Mouse (Mus musculus) stomach, postnatal 0 days (tissue): ENCODE results near the gene Gcn1l1.

Source experiments
- CTCF ChIP-seq: IDR thresholded peaks from 2 replicates; pipeline ENCODE4 v1.5.1; 2016; ENCODE audit warnings: antibody characterized with exemption, low read depth, mild to moderate bottlenecking, moderate library complexity
- EP300 ChIP-seq: optimal IDR thresholded peaks from 2 replicates; pipeline ENCODE3; 2016; ENCODE audit warnings: antibody characterized with exemption

GRCm38 (mm10) chr5:115569308-115569707, 4.3 kb downstream of the Gcn1l1 start:
- no peak for TF ChIP-seq CTCF
- no peak for TF ChIP-seq EP300
